Mouse (Mus musculus) bone marrow, adult 2 months (tissue): ENCODE measurements around the gene Nek6. TPM values are rescaled to one million over a fixed set of nuclear protein-coding genes. Genes with fewer than 3 reads are reported as not detected.

Experiments used
- H3K27ac ChIP-seq: fragments of 200-500 bp; 2 replicates; pipeline ENCODE4 v1.5.1; 2012; ENCODE audit warnings: low read depth, mild to moderate bottlenecking, control low read depth, inconsistent platforms, low read length; ENCODE audit not compliant: control insufficient read depth, poor library complexity, insufficient read depth
- H3K4me1 ChIP-seq: fragments of 200-500 bp; 2 replicates; pipeline ENCODE4 v1.6.1; 2011; ENCODE audit warnings: low read length; ENCODE audit not compliant: control insufficient read depth, insufficient read depth
- H3K4me3 ChIP-seq: fragments of 200-500 bp; replicated peaks from 2 replicates; pipeline ENCODE3; 2011; ENCODE audit warnings: mild to moderate bottlenecking, low read depth, low read length, control low read depth; ENCODE audit not compliant: control insufficient read depth
- CTCF ChIP-seq: fragments of 200-500 bp; IDR thresholded peaks from 2 replicates; pipeline ENCODE4 v1.5.1; 2011; ENCODE audit warnings: low read length, control low read depth; ENCODE audit not compliant: control insufficient read depth, insufficient read depth
- POLR2A ChIP-seq: fragments of 200-500 bp; IDR thresholded peaks from 2 replicates; pipeline ENCODE4 v1.6.1; 2011; ENCODE audit warnings: low read depth, mild to moderate bottlenecking, control low read depth, low read length, borderline replicate concordance; ENCODE audit not compliant: control insufficient read depth
- WGBS: fragments of 180-500 bp; shearing (Covaris S2); methylation state at CpG from one replicate; pipeline ENCODE4 v1.1.7; 2018; 5-methylcytosine and 5-hydroxymethylcytosine counted together
- polyA plus RNA-seq: library from polyadenylated mRNA; stranded (reverse); fragments of >200 nt; gene quantifications from 2 replicates; pipeline ENCODE4 v1.2.4, GENCODE M21; 2011; ENCODE audit warnings: low replicate concordance; ENCODE audit not compliant: missing spikeins, insufficient read depth, insufficient read length

The Nek6 gene
- polyA plus RNA-seq, 1 experiment = 6.0 TPM

DNA sequence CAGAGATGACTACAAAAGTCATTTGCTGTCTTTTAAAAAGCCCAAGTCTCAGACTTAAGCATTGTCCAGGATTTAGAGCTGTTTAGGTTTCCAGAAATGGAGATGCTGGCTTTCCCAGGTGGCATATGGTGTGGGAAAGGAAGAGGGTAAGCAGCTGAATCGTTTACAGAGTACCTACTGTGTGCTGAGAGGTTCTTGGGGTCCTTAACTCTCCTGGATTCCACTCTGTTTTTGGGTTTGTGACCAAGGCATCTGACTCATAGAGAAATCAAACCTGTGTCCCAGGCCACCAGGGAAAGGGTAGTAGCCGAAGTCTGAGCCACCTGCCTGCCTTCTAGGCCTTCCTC, 1.7 kb downstream of the Nek6 start:
- whole genome bisulfite sequencing = 54% methylated on average over 2 of the region's 2 CpGs
- Histone ChIP-seq H3K27ac (no peak overlapping the region), H3K4me1 (peaks cover 1% of the 10 kb centered on the region; the same call in 1 of the 2 replicates), H3K4me3 (no peak overlapping the region)
- no peak for TF ChIP-seq POLR2A
- no peak for TF ChIP-seq CTCF

DNA sequence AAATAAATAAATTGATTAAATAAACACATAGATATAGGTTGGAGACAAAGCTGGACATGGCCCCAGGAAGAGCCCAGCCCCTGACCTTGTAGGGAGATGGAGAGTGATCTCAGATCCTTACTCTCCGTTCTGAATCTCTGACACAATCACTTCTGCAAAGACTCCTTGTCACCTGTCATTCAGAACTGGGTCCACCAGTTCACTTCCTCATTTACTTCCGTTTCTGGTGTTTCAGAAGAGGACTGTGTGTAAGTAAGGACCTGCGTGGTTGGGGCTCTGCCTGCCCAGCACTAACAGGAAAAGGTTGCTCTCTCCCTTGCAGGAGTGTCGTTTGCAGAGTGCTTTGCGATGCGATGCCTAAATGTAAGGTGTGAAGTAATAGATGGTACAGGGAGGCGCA, 3.0 kb downstream of the Nek6 start:
- TF ChIP-seq POLR2A = no peak
- TF ChIP-seq CTCF = no peak
- Histone ChIP-seq H3K4me3 (no peak overlapping the region), H3K27ac (peak overlapping the region; percentile 45; the same call in 1 of the 2 replicates), H3K4me1 (peaks cover 1% of the 10 kb centered on the region; the same call in 1 of the 2 replicates)
- 4% methylated on average over 7 of the region's 7 CpGs for WGBS

DNA sequence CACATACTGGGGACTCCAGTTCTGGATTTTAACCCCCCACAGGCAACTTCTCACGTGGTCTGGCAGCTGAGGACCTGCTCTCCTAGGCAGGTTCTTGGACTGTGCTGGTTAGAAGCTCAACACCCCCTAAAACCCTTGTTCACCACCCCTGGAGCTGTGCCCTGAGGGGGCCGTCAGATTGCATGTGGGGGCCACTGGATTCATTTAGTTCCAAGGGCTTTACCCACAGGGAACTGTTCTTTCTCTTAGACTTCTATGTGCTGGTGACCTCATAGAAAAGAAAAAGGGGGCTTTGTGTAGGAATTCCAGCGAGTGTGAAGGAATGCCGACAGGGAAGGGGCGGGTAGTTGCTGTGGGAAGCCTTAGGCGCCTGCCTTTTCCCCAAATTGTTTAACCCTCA, 4.0 kb downstream of the Nek6 start:
- WGBS = 78% methylated on average over 6 of the region's 6 CpGs
- Histone ChIP-seq H3K4me1 (peaks cover 1% of the 10 kb centered on the region; the same call in 1 of the 2 replicates), H3K4me3 (no peak overlapping the region), H3K27ac (no peak overlapping the region)
- TF ChIP-seq CTCF = no peak
- TF ChIP-seq POLR2A = no peak

GRCm38 (mm10) chr2:38516471-38516870, 5.0 kb downstream of the Nek6 start:
- Histone ChIP-seq H3K4me1 (peaks cover 1% of the 10 kb centered on the region; the same call in 1 of the 2 replicates), H3K4me3 (no peak overlapping the region), H3K27ac (no peak overlapping the region)
- TF ChIP-seq CTCF (no peak), POLR2A (no peak)
- WGBS = 73% methylated on average over 3 of the region's 3 CpGs

DNA sequence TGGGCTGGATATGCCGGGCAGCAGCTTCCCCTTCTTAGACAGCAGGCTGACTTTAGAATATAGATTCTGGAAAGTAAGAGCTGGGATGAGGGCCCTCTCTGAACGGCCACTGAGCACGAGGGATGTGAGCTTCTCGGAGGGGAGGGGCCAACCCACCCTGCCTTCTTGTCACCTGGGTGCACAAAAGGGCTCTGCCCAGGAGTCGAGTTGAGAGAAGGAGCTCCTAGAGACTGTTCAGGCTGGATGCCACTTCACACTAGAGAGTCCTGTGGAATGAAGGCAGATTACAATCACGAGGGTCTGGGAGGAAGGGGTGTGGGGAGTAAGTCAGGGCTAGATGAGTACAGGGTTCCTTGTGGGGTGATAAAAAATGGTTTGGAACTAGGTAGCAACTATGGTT, 5.6 kb downstream of the Nek6 start:
- TF ChIP-seq CTCF (no peak), POLR2A (no peak)
- Histone ChIP-seq H3K4me1 (peaks cover 1% of the 10 kb centered on the region; the same call in 1 of the 2 replicates), H3K4me3 (no peak overlapping the region), H3K27ac (no peak overlapping the region)
- 61% methylated on average over 6 of the region's 6 CpGs for WGBS

- peaks cover 1% of the 10 kb centered on the region; the same call in 1 of the 2 replicates for H3K4me1 ChIP-seq
- H3K4me3 ChIP-seq = no peak overlapping the region
- no peak for TF ChIP-seq POLR2A
- TF ChIP-seq CTCF = no peak
- WGBS = 75% methylated on average over 5 of the region's 5 CpGs
- H3K27ac ChIP-seq = no peak overlapping the region
These were observed 7.3 kb downstream of the Nek6 start for GRCm38 (mm10) chr2:38518719-38519118.

GRCm38 (mm10) chr2:38519934-38520333, 8.5 kb downstream of the Nek6 start:
- Histone ChIP-seq H3K4me1 (no peaks in the 10 kb centered on the region), H3K27ac (no peak overlapping the region), H3K4me3 (no peak overlapping the region)
- TF ChIP-seq CTCF = no peak
- no peak for TF ChIP-seq POLR2A
- WGBS = 22% methylated on average over 11 of the region's 11 CpGs

GRCm38 (mm10) chr2:38521618-38522017, 10.2 kb downstream of the Nek6 start:
- H3K4me1 ChIP-seq = no peaks in the 10 kb centered on the region
- TF ChIP-seq POLR2A = no peak
- TF ChIP-seq CTCF = no peak
- no peak overlapping the region for H3K4me3 ChIP-seq
- WGBS = 89% methylated on average over 12 of the region's 12 CpGs
- no peak overlapping the region for H3K27ac ChIP-seq

DNA sequence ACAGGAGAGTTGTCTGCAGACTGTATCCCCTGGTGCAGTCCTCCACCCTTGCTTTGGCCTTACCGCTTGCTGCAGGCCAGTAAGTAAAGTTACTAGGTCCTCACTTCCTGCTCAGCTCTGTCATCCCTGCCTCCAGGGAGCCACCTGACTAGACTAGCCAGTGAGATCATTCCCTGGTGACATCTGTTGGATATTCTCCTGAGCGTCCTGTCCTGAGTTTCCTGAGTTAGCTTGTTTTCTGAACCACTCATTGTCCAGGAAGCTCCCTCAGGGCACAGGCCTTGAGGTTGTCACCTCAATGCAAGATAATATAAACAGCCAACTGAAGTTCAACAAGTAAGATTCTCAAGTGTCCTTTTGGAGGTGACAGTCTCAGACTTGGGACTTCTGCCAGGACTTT, 10.9 kb downstream of the Nek6 start:
- Histone ChIP-seq H3K27ac (no peak overlapping the region), H3K4me1 (no peaks in the 10 kb centered on the region), H3K4me3 (no peak overlapping the region)
- TF ChIP-seq CTCF = no peak
- no peak for TF ChIP-seq POLR2A
- 68% methylated on average over 2 of the region's 2 CpGs for WGBS
